Mouse (Mus musculus) kidney, adult 2 months (tissue): ENCODE measurements around the gene Uhrf1. TPM values are rescaled to one million over a fixed set of nuclear protein-coding genes. Genes with fewer than 3 reads are reported as not detected.
A peak's percentile ranks its signal among the peaks of the same experiment; 100 is the strongest.

Source experiments
- DNase-seq: peaks from one replicate; pipeline ENCODE4 v3.0.0; 2021
- H3K27ac ChIP-seq: fragments of 200-500 bp; 2 replicates; pipeline ENCODE4 v1.5.1; 2012; ENCODE audit warnings: low read depth, low read length, control low read depth, inconsistent platforms; ENCODE audit not compliant: insufficient read depth
- H3K27me3 ChIP-seq: fragments of 200-500 bp; replicated peaks from 2 replicates; pipeline ENCODE4 v1.6.1; 2012; ENCODE audit warnings: mild to moderate bottlenecking, moderate library complexity, low read length, inconsistent platforms; ENCODE audit not compliant: control insufficient read depth, insufficient read depth
- H3K36me3 ChIP-seq: fragments of 200-500 bp; 2 replicates; pipeline ENCODE4 v1.6.1; 2012; ENCODE audit warnings: mild to moderate bottlenecking, moderate library complexity, low read length, inconsistent platforms; ENCODE audit not compliant: control insufficient read depth, insufficient read depth
- H3K4me1 ChIP-seq: fragments of 200-500 bp; 2 replicates; pipeline ENCODE4 v1.6.1; 2011; ENCODE audit warnings: low read length; ENCODE audit not compliant: control insufficient read depth, insufficient read depth
- H3K4me3 ChIP-seq: fragments of 200-500 bp; 2 replicates; pipeline ENCODE4 v1.5.1; 2011; ENCODE audit warnings: mild to moderate bottlenecking, low read depth, low read length, control low read depth; ENCODE audit not compliant: insufficient read depth
- CTCF ChIP-seq: fragments of 200-500 bp; conservative IDR thresholded peaks from 2 replicates; pipeline ENCODE4 v1.5.1; 2011; ENCODE audit warnings: low read depth, mild to moderate bottlenecking, control low read depth, low read length, moderate library complexity, mixed read lengths; ENCODE audit not compliant: insufficient read depth, insufficient read length
- POLR2A ChIP-seq: fragments of 200-500 bp; IDR thresholded peaks from one replicate; pipeline ENCODE4 v1.6.1; 2011; ENCODE audit warnings: low read depth, low read length, control low read depth
- WGBS: fragments of 180-500 bp; shearing (Covaris S2); methylation state at CpG from one replicate; pipeline ENCODE4 v1.1.7; 2018; 5-methylcytosine and 5-hydroxymethylcytosine counted together
- polyA plus RNA-seq: library from polyadenylated mRNA; depleted of rRNA; stranded (reverse); fragments of >200 nt; gene quantifications from 2 replicates; pipeline ENCODE4 v1.2.3, GENCODE M21; 2012

Gene Uhrf1
- polyA plus RNA-seq, 1 experiment = 2.3 TPM

GRCm38 (mm10) chr17:56303847-56304586, 896 bp downstream of the Uhrf1 start:
- Histone ChIP-seq H3K36me3 (no peaks in the 10 kb centered on the region), H3K4me1 (peaks cover 11% of the 10 kb centered on the region; the same call in 1 of the 2 replicates), H3K4me3 (peak overlapping the region; percentile 76), H3K27ac (no peak overlapping the region), H3K27me3 (no peaks in the 10 kb centered on the region)
- 1% methylated on average over 68 of the region's 68 CpGs for WGBS
- DNase-seq = peak; percentile 97
- no peak for TF ChIP-seq POLR2A
- TF ChIP-seq CTCF = no peak

DNA sequence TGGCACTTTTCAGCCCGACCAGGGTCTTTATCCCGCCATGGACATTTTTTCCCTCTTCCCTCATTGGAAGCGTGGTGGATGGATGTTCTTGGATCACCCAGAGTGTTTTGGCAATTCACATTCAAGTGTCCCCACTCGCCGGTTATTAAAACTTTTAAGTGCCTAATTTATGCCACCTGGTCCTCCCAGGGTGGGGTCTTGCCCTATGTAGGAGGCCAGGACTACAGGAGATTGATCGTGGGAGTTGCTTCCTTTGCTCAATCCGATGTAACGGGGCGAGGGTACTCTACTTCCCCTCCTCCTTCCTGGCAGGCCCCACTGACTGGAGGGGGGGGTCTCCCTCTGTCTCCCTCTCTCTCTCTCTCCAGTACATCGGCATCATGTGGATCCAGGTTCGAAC, 1.6 kb downstream of the Uhrf1 start:
- Histone ChIP-seq H3K27ac (no peak overlapping the region), H3K4me3 (no peak overlapping the region), H3K4me1 (peaks cover 11% of the 10 kb centered on the region; the same call in 1 of the 2 replicates), H3K36me3 (no peaks in the 10 kb centered on the region), H3K27me3 (no peaks in the 10 kb centered on the region)
- TF ChIP-seq POLR2A = no peak
- TF ChIP-seq CTCF = no peak
- DNase-seq = no peak
- WGBS = 30% methylated on average over 11 of the region's 11 CpGs

DNA sequence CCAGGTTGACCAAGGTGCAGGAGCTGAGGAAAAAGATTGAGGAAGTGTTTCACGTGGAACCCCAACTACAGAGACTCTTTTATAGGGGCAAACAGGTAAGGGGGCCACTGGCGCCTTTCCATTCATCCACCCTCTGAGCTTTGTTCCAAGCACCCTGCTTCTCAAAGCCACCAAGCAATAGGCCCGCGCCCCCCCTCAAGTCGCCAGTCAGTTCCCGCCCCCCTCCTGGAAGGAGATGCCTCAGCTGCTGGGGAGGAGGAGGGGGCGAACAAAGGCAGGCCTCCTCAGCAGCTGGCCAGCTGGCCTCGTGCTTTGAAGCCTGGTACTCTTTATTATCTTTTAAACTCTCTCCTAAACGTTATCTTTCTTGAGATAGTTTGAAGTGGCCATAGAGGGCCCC, 2.0 kb downstream of the Uhrf1 start:
- H3K4me3 ChIP-seq = no peak overlapping the region
- 46% methylated on average over 9 of the region's 9 CpGs for WGBS
- no peaks in the 10 kb centered on the region for H3K36me3 ChIP-seq
- H3K27me3 ChIP-seq = no peaks in the 10 kb centered on the region
- no peak for DNase-seq
- TF ChIP-seq CTCF = no peak
- no peak for TF ChIP-seq POLR2A
- no peak overlapping the region for H3K27ac ChIP-seq
- H3K4me1 ChIP-seq = peaks cover 11% of the 10 kb centered on the region; the same call in 1 of the 2 replicates

DNA sequence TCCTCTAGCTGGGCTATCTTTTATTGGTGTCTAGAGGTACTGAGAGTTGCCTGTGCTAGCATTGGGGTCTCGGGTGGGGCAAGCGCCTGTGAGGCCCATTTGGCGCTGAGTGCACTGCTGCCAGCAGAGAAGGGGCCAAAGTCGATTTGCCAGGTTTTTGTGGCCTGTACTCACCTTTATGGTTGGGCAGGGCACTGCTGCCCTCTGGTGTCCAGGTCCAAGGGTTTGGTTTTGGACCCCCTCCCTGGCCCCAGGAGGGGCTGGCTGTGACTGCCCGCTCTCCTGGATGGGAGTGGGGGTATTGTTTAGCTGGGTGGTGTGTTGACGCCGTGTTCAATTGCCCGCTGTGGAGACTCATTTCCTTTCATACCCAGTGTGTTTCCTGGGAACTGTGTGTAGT, 2.7 kb downstream of the Uhrf1 start:
- Histone ChIP-seq H3K36me3 (no peaks in the 10 kb centered on the region), H3K27me3 (no peaks in the 10 kb centered on the region), H3K4me3 (no peak overlapping the region), H3K27ac (no peak overlapping the region), H3K4me1 (peaks cover 11% of the 10 kb centered on the region; the same call in 1 of the 2 replicates)
- WGBS = 43% methylated on average over 8 of the region's 8 CpGs
- peak; percentile 56 for DNase-seq
- TF ChIP-seq POLR2A (no peak), CTCF (peak; percentile 65)

GRCm38 (mm10) chr17:56308088-56308487, 5.0 kb downstream of the Uhrf1 start:
- peak; percentile 68 for DNase-seq
- Histone ChIP-seq H3K27me3 (no peaks in the 10 kb centered on the region), H3K4me1 (peaks cover 4% of the 10 kb centered on the region; the same call in 1 of the 2 replicates), H3K27ac (peak overlapping the region; percentile 19), H3K4me3 (no peak overlapping the region), H3K36me3 (no peaks in the 10 kb centered on the region)
- TF ChIP-seq CTCF = no peak
- no peak for TF ChIP-seq POLR2A
- 54% methylated on average over 6 of the region's 6 CpGs for WGBS

- no peaks in the 10 kb centered on the region for H3K36me3 ChIP-seq
- no peaks in the 10 kb centered on the region for H3K27me3 ChIP-seq
- H3K27ac ChIP-seq = no peak overlapping the region
- H3K4me3 ChIP-seq = no peak overlapping the region
- DNase-seq = no peak
- 87% methylated on average over 15 of the region's 15 CpGs for WGBS
- no peaks in the 10 kb centered on the region for H3K4me1 ChIP-seq
- TF ChIP-seq CTCF (no peak), POLR2A (no peak)
These were observed 6.2 kb downstream of the Uhrf1 start for GRCm38 (mm10) chr17:56309191-56309945.

GRCm38 (mm10) chr17:56324419-56324818, 21.3 kb downstream of the Uhrf1 start:
- Histone ChIP-seq H3K36me3 (no peaks in the 10 kb centered on the region), H3K27me3 (no peaks in the 10 kb centered on the region), H3K4me3 (no peak overlapping the region), H3K27ac (no peak overlapping the region), H3K4me1 (peaks cover 4% of the 10 kb centered on the region; the same call in 1 of the 2 replicates)
- TF ChIP-seq CTCF = no peak
- no peak for TF ChIP-seq POLR2A
- 57% methylated on average over 3 of the region's 3 CpGs for WGBS
- DNase-seq = no peak
